Mouse (Mus musculus) urinary bladder, adult 2 months (tissue): ENCODE measurements at regions not wholly inside any gene's neighbourhood (a gene's known extent, or its start where the extent isn't known, plus 50 kb on each side); places are given as distances from the start of the nearest gene placed in this dataset.
"Not testable (repeated sequence)": the region's sequence is repeated elsewhere in the genome, so short reads cannot be mapped to it uniquely, and the experiment has no call there.

Source experiments
- DNase-seq: peaks from one replicate; pipeline ENCODE4 v3.0.0; 2022; ENCODE audit warnings: low spot score

GRCm38 (mm10) chr12:51294971-51295477, 52.8 kb upstream of the G2e3 start:
- DNase-seq = no peak

DNA sequence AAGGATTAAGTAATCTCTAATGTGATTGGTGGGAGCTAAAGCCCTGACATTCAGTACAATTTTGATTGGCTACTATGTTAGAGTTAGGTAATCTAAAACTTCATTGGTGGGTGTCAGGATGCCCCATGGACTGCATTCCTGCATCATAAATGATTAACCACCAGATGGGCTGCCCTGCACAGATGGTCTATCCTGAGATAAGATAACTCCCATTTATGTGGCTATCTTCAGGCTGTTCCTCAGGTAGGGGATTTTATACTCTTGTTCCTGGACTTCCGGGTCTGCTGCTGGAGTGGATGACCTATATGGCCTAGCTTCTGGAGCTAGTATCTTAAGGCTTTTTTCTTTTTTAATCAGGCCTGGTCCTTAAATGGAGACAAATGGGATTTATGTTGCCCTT, 69.5 kb upstream of the G2e3 start:
- DNase-seq = no peak

DNA sequence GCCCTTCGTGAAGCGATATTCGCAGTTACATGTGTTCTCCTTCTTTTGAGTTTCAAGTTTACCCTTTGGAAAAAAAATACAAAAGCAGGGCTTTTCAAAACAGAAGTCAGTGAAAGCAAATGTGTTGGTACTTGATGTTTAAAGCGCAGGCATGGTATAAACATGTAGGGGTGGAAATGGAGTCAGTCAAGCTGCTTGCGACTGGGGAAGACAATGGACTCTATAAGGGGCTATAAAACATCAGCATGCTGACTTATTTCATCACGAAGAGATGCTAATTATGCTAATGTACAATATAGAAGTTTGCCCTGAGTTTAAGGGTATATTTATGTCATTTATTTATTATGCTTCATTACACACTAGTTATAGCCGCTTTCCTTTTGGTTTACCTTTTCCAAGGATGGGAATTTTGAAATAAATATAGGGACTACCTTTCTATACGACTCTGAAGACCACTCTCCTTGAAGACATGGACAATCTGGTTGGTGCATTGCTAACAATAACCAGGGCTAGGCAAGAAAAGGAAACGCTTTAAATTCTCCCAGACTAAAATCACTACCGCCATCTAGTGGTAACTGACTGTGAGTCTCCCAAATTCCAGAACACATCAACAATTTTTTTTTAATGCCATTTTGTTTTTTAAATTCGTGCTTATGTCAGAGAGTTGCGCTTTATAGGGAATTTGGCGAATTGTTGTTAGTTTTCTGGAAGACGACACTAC, 71.9 kb upstream of the G2e3 start:
- DNase-seq = no peak

DNA sequence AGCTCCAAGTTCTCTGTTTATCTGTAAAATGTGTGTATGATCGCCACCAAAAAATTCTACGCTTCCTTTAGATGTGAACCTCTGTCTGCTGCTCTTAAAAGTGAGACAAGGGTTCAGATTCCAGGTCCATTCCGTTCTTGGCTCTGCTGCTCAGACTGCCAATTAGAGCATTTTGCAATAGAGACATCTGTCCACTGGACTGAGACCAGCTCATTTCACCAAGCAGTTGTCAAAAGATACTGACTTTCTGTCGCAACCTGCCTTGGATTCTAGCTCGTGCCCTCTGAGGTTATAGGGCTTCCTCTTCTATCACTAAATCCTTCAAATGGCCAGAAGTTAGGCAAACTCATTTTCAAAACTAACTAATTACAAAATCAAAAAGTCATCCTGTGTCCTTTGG, 74.4 kb upstream of the G2e3 start:
- DNase-seq = no peak

- DNase-seq = no peak
Observed at GRCm38 (mm10) chr12:51242839-51243238, 105.0 kb upstream of the G2e3 start.

- no peak for DNase-seq
Observed at GRCm38 (mm10) chr12:51241131-51241781, 106.6 kb upstream of the G2e3 start.

DNA sequence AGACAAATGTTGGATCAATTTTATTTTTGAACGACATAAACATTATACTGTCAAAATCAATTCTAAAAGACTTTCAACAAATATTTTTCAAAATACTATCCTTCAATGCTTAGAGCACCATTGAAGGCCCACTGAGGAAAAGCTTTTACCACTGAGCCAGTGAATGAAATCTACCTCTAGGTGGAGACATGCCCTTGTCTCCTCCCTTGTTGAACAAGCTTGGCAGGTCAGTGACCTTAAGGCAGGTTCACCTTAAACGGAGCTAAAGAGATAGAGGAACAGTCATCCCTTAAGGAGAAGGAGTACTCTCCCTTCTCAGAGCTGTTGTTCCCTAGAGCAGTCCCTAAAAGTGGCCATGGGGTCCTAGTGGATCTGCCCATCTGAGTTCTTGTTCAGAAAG, 136.2 kb upstream of the G2e3 start:
- no peak for DNase-seq

- no peak for DNase-seq
Observed at GRCm38 (mm10) chr12:51196289-51196688, 151.6 kb upstream of the G2e3 start.

GRCm38 (mm10) chr12:51195136-51195535, 152.7 kb upstream of the G2e3 start:
- DNase-seq = no peak

GRCm38 (mm10) chr12:51190754-51191153, 157.1 kb upstream of the G2e3 start:
- DNase-seq = no peak

- DNase-seq = no peak
Observed at GRCm38 (mm10) chr12:51190186-51190585, 157.7 kb upstream of the G2e3 start.

DNA sequence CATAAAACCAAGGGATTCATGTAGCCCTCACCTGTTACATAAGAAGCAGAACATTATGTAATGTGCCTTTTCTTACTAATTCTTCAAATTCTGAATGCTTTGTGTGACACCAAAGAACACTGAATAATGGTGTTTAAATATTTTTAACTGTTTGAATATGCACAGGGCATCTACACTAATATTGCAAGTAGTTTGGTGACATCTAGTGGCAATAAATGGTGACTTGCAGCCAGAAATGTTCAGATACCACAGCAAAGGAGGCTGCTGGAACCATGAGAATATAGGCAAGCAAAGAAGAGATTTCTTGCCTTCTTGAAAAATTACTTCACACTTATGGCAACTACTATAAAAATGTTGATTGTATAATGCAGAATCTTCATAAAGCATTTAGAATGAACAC, 159.6 kb upstream of the G2e3 start:
- DNase-seq = no peak

- no peak for DNase-seq
Observed at GRCm38 (mm10) chr12:51187726-51188125, 160.1 kb upstream of the G2e3 start.

- no peak for DNase-seq
Observed at GRCm38 (mm10) chr12:51185751-51186150, 162.1 kb upstream of the G2e3 start.

DNA sequence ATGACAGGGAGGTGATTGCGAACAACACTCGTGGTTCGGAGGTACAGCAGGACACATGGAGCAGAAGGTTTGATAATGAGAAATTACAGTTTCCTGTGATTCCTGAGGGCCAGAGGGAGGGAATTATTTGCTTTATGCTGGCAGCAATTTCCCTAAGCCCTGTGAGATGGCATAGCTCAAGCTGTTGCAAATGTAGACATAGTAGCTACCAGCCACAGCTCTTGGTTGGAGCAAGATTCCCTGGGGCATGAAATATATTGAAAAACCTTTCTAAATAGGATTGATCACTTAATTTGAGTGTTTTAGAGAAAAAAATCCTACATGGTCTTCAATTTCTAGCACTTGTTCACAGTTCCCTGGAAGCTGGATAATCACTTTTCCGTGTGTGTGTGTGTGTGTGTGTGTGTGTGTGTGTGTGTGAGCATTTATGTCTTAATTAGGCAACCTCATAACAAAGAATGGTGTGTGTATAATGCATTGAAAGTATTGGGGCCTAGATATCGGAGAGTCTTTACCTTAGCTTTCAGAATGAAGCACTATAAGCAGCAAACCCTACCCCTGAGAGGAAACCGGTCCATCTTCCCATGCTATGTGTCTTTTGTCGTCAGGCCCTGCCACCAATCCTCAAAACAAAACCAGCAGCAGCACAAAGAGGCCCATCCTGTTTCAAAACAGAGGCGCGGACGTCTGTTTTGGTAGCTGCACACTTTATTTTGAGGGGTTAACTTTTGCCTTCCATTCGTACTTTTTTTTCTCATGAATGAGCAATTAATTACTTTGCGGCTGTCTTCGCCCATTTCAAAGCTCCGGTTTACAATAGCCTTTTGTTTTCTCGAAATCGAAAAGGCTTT, 172.7 kb upstream of the G2e3 start:
- DNase-seq = no peak

DNA sequence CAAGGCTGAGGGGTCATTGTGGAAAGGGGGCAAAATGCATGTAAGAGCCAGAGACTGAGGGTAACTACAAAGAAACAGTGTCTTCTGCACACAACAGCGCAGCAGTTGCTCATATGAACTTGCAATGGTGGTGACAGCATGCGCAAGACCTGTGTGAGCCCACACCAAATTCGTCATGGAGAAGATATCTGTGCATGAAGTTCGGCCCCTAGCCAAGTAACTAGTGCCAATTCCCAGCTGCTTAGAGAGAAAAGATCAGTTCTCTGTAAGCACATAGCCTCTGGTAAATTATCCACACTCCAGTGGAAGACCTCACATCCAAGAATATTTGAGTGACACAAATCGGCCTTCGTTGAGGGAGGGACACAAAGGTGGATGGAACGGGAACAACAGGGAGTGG, 182.7 kb upstream of the G2e3 start:
- no peak for DNase-seq

DNA sequence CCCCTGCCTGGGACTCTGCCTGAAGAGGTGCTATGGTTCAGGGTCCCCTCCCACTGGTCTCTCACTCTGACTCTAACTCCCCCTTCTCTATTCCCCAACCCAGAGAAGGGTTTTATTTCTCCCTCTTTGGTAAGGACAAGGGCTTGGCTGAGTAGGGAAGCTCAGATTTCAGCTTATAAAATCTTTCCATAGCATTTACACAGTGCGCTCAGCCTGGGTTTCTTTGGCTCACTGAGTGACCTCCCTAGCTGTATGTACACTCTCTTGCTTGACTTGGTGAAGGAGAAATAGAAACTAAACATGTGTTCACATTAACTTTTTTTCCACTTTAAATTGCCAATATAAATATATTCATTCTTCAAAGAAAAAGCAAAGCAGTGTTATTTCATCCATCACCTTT, 186.9 kb upstream of the G2e3 start:
- DNase-seq = no peak

DNA sequence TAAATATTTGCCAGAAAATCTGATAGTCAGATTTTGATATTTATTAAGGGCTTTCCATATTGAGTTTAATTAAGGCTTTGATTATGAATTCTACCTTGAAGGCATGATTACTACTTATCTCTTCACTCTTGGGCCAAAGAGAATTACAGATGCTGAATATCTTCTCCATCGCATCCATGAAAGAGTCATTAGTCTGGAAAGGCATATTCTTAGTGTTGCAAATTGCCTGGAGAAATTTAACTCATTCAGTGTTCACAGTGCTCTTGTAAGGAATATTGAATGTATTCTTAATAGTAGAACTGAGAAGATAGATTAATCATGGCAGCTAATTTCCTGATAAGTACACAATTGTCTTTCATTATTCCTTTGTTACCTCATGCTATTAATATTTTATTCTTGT, 187.7 kb upstream of the G2e3 start:
- no peak for DNase-seq

- no peak for DNase-seq
Observed at GRCm38 (mm10) chr12:51147963-51148362, 199.9 kb upstream of the G2e3 start.

- DNase-seq = no peak
Observed at GRCm38 (mm10) chr12:51143840-51144239, 204.0 kb upstream of the G2e3 start.

- DNase-seq = no peak
Observed at GRCm38 (mm10) chr12:51143196-51143595, 204.7 kb upstream of the G2e3 start.

- not testable (repeated sequence) for DNase-seq
Observed at GRCm38 (mm10) chr12:51133676-51134075, 214.2 kb upstream of the G2e3 start.

DNA sequence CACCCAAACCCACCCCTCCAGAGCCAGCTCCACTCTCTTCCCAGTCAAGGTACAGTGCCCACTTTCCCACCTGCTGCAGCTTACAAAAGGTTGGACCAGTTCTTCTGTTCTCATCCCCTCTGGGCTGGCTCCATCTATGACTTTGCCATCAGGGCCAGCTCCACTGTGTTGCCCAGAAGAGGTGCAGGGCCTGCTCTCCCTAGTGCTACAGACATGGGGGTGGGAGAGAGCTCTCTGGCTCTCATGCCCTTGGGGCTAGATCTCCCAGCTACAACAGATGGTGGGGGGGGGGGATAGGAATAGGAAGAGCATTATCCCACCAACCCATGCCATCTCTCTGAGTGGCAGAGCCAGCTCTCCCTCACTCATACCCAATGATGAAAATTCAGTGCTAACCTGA, 219.6 kb upstream of the G2e3 start:
- no peak for DNase-seq
